Mouse (Mus musculus) MN1 (cell line): Measurements from ENCODE around the gene E2f8.
A peak's percentile ranks its signal among the peaks of the same experiment; 100 is the strongest.

Experiments used
- DNase-seq: peaks from one replicate; pipeline ENCODE4 v3.0.0-alpha.2; 2016; ENCODE audit warnings: low spot score

E2f8 gene

DNA sequence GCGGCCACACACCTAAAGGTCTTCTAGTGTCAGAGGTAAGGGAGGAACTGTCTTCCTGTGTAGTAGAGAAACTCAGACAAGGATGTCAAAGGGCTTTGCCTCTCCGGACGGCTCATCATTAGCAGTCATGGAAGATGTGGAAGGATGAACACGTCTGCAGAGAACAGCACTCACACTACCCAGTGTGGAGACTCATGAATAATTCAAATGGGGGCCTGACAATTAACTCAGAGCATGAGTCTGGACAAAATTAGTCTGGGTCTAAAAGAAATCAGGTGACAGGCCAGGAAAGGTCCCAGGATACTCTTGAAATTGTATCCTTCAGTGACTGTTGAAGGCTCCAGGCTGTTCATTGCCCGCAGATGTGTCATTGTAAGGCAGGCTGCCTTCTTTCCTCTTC, 9.6 kb upstream of the E2f8 start:
- DNase-seq = no peak

DNA sequence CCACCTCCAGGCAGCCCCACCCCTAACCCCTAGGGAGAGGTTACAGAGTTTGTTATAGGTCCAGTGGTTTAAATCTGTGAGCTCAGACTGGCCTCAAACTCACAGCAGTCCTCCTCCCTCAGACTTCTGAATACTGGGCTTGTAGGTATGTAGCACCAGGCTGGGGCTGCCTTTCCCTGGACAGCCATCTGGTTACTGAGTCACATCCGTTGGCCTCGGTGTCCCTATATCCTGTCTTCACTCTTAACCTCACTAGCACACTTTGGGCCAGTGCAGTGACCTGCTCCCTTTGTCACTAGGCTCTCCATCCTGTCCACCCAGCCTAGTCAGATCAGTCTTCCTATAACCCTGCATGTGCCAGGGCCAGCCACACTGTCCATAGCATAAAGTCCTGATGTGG, 7.4 kb upstream of the E2f8 start:
- no peak for DNase-seq

DNA sequence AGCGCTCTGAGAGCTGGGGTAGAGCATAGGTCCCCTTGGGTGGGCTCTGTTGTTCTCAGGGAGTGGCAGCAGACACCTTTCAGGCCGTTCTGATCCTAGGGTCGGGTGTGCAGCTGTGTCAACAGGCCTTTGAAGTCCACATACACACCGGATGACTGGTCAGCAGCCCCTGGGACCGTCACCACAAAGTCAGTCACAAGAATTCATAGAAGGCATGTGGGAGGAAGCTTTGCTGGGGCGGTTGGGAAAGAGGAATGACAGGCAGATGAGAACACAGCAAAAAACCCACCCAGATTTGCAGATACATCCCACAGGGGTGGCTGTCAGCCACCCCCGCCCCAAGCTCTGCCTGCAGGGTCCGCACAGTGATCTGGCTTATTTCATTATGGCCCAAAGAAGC, 6.6 kb upstream of the E2f8 start:
- DNase-seq = no peak

DNA sequence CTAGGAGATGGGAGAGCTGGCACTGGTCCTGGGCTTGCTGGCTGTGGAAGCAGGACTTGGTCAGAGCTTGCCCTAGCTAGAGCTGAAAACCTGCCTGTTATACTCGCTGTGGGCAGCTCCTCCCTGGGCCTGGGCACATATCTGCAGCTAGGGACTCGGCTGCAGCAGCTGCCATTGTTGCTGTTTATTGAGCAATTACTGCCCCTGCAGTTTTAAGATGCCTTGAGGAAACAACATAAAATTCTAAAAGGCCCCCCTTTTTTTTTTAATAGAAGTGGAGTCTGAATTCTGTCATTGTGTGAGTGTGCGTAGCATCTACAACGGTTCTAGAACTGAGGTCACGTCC, 2.8 kb upstream of the E2f8 start:
- no peak for DNase-seq

DNA sequence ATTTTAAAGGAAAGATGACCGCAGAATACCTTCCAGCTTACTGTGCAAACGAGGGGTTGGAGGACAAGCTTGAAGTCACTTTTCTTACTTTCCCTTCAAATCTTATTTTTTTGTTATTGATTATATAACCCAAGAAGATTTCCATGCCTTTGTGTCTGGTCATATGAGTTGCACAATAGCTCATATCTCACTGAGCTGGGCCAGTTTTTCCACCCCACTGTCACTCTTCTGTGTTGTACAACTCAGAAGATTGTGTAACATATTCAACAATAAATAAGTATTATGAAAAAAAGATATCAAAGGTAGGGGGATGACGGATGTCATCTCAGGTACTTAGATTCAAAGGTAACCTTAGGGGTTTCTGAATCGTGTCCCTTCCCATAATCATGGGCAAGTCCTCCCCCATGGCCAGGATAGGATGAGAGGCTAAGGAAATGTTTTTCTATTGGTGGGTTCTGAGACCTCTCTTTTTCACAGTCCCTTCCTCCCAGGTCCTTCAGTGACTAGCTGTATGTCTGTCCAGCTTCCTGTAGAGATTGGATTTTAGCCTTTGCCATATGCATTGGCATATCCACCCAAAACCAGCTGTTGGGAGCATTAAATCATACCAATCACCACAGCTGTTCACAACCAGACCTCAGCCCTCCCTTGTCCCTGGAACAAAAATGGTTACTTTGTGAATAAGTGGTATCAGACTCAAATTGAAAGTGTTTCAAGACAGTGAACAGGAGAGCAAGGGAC, 2.3 kb upstream of the E2f8 start:
- no peak for DNase-seq

DNA sequence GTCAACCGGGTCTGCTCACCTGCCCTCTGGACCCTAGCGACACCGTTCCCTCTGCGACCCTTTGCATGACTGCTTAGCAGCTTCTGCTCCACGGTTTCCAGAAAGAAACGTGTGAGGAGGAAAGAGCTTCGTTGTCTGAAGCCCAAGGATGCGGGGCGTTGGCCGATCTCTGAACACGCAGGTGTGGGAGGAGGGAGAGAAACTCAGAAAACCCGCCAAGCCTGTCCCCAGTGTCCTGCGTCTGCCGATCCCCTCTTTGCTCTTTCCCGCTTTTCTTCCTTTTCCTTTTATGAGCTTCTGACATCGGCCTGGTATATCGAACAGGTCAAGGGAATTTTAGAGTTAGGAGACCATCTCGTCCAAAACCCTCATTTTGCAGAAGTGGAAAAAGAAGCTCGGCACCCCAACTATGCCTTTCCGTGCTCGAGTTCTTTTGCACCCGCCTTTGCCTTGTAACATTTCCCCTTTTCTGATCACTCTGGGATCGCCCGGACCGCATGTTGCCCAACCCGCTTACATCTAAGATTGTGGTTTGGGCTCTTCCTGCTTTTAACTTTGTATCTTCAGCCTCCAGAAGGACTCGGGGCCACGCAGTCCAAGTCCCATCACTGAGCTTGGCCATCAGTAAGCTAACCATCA, 694 bp upstream of the E2f8 start:
- DNase-seq = no peak

DNA sequence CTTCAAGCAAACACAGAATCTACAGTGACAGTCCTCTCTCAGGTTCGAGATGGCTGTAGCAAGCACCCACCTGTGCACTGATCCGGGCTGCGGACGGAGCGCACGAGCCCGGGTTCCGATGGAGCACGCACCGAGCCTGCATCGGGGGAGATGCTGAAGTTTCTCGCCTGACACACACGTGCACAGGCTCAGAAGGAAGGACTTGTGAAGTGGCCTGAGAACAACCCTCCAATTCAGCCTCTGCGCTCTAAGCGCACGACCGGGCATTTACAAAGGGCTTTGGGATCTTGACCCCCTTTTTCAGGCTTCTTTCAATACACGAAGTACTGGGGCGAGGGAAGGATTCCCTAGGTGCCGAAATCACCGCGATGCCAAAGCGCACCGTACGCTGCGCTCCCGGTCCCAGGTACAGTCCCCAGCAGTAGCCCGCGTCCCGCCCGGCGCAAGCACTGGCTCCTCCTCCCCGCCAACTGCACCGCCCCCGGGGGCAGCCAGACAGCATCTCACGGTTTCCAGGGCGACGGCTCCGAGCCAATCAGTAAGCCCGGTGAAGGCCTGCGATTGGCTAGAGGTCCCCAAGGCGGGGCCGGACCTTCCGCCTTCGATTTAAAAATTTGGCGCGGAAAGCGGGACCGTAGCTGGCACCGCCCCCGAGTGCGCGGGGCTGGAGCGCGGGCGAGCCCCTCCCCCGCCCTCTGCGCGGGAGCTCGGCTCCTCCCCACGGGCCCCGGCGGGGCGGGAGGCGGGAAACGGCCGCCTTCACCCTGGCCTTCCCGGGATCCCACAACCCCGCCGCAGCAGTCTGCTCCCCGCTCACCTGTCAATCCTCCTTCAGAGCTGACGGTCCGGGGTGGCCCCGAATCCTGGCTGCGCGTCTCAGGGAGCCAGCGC, 560 bp downstream of the E2f8 start:
- peak; percentile 95 for DNase-seq

DNA sequence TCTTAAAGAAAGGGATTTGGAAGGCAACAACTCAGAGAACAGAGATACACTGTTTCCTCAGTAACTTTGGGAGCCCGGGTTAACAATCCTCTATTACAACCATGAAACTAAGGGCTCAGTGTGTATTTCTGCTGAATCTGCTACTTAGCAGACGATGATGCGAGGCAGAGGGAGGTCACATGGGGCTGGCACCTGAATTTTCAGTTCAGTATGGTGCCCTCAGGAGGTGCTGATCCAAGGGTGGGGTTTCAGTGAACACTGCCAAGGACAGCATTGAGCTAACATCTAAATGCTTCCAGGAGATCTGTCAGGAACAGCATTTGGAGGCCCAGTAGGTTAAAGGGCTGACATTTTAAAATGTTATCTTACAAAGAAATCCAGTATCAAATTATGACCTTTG, 1.8 kb downstream of the E2f8 start:
- no peak for DNase-seq

DNA sequence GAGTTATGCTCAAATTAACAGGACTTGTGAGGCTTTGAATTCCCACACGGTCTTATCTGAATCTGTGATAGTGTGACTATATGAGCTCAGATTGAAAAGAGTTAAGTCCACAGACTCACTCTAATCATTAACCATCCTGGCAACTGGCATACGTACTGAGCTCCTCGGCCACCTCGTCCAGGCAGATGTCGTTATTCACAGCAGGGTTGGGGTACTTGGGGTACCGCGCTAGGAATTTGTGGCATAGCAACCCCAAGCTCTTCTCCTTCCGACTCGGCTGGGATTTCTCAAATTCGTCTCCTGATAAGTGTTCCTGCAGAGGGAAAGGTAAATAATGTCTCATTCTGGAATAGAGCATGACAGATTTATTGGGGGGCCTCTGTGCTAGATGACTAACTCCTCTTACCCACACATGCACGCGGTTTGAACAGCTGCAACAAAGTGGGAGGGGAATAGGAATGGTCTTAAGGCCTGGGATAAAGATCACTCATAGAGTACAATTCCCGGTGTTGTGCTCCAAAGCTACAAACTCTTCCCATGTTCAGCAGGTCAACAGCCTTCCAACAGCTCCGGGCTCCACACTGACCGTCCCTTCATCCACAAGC, 3.5 kb downstream of the E2f8 start:
- DNase-seq = no peak

DNA sequence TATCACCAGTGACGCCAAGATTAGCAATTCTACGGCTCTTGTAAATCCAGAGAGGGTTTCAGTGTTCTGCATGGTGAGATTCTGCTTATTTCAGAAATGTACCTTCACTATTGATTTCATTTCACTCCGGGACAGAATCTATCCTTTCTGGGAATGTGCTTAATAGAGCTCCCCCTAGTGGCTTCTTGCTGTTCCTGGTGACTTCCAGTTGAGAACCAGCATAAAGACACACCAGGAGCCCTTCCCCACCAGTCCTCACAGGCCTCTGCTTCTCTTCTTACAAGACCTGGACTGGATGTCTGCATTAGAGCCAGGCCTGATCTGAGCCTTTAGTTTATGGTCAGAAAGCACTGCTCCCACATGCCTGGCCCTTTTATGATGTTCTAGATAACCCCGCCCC, 4.9 kb downstream of the E2f8 start:
- peak; percentile 59 for DNase-seq

DNA sequence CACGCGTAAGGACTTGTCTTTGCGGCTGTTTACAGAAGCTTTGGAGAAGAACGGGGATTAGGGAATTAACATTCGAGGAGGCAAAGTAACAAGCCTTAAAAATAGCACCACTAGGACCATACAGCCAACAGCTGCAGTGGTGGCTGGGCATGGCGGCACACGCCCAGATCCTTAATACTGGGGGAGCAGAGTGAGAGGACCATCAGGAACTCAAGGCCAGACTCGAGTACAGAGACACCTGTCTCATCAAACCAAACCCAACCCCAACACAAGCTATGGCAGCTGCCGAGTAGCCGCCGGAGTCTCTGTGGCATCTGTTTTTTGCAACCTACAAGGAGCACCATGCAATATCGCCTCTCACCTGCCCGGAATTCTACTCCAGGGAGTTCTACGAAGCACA, 6.3 kb downstream of the E2f8 start:
- no peak for DNase-seq

DNA sequence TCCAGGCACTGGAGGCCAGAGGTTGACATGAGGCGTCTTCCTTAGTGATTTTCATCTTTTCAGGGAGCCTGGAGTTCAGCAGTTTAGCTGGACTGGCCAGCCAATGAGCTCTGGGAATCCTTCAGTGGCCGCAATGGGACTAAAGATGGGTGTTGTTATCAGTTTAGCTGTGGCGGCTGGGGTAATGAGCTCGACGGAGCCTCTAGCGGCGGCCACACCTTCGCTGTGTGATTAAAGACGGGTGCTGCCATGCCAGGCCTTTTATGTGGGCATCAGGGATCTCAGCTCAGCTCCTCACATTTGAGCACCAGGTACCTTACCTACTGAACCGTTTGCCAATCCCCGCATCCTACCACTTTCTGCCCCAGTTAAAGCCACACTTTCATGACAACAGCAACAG, 10.1 kb downstream of the E2f8 start:
- DNase-seq = no peak

DNA sequence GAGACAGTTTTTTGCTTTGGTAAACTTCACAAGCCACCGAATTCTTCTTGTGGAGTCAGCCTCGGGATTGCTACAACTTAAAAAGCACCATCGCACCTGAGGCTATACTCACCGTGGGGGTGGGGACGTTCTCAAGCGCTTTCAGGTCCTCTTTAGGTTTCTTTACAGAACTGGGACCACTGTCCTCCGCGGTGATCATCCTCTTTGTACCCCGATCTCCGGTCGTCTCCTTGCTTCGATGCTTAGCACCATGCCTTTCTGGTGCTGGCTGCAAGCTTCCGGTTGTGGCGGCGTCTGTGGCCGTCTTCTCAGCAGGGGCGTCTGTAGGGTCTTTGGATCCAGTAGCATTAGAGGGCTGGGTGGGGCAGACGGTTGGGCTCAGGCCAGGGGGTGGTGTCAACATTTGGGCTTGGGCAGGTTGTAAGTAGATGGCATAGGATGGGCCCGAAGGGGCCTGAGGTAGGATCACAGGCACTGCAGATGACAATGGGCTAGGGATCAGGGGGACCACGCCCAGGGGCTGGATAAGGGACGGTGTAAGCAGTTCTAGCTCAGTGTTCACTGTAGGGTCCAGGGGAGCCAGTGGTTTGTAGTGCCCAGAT, 10.7 kb downstream of the E2f8 start:
- no peak for DNase-seq

DNA sequence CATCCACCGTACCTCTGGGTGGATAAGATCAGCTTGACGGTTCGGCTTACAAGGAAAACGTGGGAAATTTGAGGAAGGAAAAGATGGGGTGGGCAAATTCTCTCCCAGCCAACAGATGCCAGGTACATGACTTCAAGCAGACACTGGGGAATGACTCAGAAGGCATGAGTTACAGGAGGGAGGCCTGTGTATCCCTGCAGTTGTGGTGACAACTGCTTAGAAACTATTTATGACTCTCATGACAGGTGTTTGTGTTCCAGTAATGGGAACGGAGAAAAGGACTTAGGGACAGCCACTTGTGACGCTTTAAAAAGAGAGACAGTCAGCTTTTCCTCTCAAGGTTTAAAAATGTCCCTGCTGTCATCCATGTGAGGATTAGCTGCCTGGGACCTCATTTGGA, 11.3 kb downstream of the E2f8 start:
- DNase-seq = no peak

DNA sequence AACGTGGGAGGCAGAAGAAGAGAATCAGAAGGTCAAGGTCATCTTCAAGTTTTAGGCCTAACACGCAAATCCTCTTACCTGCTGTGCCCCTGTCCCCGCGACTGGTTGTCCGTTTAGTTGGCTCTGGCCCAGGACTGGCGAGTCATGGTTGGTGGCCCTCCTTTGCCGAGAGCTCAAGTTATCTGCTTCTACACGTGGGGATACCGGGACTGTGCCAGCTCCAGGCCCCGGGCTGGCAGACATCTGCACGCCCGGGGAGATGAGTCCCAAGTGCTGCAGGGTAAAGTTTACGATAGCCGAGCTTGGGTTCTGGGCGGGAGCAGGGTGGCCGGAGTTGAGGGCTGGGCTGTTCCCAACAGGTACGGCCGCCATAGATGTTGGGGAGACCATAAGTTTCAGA, 13.8 kb downstream of the E2f8 start:
- DNase-seq = no peak

DNA sequence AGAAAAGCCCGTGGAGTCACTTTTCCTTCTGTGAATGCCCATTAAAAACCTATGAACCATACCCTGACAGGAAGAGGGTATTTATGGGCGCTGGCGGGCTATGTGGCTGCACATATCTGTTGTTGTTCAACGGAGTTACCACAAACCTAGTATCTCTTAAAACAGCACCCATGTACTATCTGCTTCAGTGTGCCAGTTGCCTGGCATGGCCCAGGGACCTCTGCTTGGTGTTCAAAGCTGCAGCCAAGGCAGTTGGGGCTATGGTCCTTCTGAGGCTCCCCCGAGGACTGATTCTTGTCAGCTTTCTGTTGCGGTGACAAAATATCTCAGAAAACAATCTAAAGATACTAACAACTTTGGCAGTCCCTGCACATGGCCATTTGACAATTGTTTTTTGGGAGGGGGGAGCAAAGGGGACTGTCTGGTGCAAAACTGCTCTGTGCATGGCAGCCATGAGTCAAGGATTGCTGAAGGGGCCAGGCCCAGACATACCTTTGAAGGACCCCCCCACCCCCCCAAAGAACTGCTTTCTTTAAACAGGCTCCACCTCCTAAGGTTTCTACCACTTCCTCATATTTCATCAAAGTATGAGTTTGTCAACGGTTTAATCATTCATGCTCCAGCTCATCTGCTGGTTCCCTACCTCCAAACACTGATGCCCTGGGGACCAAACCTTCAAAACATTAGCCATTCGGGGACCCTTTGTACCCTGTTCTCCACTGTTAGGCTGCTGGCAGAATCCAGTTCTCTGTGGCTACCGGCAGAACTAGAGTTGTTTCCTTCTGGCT, 16.5 kb downstream of the E2f8 start:
- DNase-seq = no peak

DNA sequence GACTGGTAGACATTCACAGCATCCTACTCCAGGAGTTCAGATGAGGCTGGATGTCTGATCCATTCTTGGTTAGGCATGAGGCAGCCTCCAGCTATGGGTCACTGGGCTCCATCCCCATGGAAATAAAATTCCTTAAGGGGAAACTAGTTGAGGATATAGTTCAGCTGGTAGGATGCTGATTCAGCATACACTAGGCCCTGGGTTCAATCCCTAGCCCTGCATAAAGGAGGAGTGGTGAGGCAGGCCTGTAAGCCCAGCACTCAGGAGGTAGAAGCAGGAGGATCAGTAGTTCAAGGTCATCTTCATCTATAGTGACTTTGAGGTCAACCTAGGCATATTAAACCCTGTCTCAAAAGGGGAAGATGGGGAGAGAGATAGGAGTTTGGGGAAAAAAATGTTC, 17.2 kb downstream of the E2f8 start:
- DNase-seq = no peak

DNA sequence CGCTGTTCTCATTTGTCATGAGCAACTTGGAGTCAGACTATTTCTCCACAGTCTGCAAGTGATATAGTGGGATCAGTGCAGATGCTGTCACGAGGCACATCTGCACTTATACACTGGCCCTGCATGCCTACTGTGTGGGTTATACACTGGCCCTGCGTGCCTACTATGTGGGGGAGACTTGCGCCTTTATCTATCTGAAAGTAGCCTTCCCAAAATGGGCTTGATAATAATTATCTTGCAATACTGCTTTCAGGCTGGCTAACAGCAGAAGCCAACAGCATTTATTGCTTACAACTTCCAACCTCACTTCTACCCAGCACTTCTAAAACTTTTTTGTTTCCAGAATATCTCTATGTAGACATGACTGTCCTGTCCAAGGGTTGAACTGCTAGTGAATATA, 19.6 kb downstream of the E2f8 start:
- no peak for DNase-seq

DNA sequence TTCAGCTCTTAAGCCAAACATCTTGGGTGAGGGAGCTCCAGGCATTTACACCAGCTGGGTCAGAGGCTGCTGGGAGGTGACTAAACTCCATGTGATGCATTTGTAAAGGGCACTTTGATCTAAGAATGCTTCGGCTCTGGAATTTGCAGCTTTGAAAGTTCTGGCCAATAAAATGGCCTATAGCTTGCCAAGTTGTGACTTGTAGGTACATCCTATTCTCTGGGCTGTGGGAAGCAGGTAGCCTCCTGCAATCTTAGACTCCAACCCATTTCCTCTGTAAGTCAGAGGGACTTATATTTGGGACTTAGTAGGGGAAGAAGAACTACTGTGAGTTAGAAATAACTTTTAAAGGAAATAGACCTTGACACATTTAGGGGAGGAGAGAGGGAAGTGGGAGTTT, 20.4 kb downstream of the E2f8 start:
- no peak for DNase-seq

DNA sequence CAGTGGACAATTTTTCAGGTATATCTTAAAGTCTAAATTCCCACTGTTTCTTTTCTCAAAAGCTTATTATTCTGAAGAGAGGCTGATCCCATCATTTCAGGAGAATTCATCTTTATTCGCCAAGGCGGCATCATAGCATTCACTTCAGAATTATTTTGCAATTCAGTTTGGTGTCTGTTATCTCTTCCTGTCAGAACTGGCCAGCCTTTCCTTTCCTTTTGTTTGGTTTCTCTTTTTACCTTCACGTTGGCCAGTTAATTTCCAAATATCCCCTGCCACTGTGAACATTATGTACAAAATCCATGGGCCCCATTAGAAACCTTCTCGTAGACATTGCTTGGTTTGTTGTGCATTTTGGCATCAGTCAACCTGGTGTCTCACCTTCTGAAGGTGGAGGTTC, 22.0 kb downstream of the E2f8 start:
- DNase-seq = no peak

DNA sequence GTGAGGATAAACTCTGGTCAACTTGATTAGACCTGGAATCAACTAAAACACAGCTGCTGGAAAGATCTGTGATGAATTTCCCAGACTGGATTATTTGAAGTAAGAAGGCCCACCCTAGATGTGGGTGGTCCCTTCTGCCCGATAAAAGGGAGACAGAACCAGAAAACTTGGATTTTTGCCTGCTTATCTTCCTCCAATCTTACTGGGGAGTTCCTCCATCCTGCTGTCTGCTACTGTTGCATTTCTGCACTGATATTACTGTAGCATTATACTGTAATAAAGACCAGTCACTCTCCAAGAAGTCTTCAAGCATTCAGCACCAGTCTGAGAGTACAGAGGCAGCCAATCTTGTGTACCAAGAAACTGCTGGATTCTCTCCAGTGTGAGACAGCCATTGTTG, 23.1 kb downstream of the E2f8 start:
- no peak for DNase-seq

DNA sequence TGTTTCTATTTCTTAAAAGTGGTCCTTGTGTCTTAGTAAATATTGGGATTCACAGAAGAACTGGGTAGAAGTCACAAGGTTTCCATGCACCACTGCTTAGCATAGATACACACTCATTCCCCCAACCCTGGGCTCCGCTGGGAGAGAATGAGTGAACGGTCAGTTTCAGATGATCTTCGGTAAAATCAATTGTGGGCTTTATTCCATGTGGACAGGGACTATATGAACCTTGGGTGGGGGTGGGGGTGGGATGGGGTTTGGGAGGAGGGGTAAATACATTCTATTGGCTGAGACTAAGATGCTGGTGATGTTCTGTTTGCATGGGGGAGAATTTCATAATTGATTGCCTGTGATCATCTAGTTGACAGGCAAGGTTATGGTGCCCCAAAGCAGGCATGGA, 25.9 kb downstream of the E2f8 start:
- DNase-seq = no peak
